Mouse (Mus musculus): ENCODE measurements at regions not wholly inside any gene's neighbourhood (a gene's known extent, or its start where the extent isn't known, plus 50 kb on each side); places are given as distances from the start of the nearest gene placed in this dataset.

- no peak for DNase-seq (ENCODE audit: low spot score)
Observed at GRCm38 (mm10) chr6:107375274-107375673, 154.3 kb upstream of the Lrrn1 start.

DNA sequence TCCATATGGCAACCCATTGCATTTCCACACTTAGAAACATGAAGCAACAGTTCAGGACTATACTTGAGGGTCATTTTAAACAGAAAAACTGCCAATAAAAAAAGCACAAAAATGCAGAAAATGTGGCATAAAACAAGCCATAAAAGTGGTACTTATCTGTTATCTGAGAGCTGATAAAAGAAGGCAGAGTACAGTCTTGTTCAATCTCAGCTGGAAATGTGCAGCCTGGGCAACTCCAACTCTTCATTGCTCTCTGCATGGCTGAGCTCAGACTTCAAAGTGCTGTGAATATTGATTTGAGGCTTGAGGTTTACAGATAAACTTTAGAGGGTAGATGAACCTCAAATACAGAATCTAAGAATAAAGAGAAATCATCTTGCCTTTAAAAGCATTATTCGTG is 151.1 kb upstream of the Lrrn1 start:
- no peak for DNase-seq (ENCODE audit: low spot score)

- DNase-seq (ENCODE audit: low spot score) = no peak
Observed at GRCm38 (mm10) chr6:107380621-107381020, 148.9 kb upstream of the Lrrn1 start.

DNA sequence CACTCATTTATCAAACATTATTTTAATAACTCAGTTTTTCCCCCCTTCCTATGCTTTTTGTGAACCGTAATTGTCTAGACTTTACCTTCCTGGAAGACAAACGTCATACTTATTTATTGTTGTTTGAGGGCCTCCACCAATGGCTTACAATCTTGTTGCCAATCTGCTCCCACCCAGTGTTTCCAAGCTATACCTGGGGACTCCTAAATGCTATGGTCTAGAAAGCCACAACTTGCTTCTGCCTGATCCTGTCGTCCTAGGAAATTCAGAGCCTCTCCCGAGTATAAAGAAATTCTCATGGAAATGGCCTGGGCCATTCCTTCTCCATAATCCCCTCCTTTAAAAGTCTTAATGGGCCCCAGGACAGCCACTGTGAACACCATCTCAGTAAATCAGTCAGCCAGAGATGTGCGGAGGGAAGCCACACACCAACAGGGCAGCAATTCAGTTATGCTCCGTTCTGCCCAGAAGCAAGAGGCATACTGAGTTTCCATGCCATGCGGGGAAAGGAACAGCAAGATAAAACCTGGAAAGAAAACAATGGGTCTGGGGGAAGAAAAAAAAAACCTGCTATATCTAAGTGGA is 143.4 kb upstream of the Lrrn1 start:
- DNase-seq (ENCODE audit: low spot score) = no peak

DNA sequence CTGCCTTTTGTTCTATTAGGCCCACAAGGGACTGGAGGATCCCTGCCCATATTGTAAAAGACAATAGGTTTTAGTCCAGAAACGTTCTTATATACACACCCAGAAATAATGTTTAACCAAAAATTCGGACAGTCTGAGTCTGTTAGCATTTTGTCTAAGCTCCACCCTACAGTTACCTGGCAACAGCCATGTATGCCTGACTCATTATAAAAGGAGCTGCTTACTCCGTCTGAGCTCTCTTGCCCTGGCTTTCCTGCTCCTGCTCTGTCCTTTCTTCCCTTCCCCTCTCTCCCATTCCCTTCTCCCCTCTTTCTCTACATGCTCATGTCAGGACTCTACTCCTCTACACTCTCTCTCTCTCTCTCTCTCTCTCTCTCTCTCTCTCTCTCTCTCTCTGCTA is 139.7 kb upstream of the Lrrn1 start:
- no peak for DNase-seq (ENCODE audit: low spot score)

- DNase-seq (ENCODE audit: low spot score) = no peak
Observed at GRCm38 (mm10) chr6:107394611-107395010, 135.0 kb upstream of the Lrrn1 start.

DNA sequence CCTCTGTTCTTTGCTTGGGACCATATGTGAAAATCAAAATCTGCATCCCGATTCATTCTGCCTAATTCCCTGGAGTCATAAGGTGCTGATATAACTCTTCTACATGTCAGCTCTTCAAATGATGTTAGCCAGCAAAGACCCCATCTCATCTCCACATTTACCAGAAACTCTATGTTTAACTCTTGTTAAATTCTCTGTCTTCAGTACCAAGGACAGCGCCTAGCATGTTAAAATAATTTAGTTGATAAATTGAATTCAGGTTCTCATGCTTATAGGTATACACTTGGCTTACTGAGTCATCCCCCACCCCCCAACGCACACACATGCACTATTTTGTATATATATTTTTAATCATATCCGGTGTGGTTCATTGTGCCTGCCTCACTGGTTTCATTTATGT is 113.8 kb upstream of the Lrrn1 start:
- no peak for DNase-seq (ENCODE audit: low spot score)

GRCm38 (mm10) chr6:107422091-107422490 is 107.5 kb upstream of the Lrrn1 start:
- DNase-seq (ENCODE audit: low spot score) = no peak

- DNase-seq (ENCODE audit: low spot score) = no peak
Observed at GRCm38 (mm10) chr6:107426529-107426928, 103.0 kb upstream of the Lrrn1 start.

DNA sequence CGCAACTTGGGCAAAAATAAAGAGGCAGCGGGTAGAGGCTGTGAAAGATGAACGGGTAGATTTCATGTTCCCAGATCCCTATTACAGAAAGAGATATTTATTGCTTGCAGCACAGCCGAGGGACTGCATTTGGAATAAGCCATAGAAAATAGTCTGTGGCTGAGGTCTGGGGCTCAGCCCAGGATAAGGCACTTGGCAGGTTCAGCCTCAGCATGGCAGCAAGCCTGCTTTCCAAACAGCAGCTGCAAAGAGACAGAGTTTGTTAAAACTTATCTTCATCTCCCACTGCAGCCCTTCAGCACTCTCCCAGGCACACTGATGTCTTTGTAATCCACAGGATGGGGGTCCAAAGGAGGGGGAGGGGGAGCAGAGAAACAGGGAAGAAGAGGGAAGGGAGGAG is 98.5 kb upstream of the Lrrn1 start:
- DNase-seq (ENCODE audit: low spot score) = no peak

DNA sequence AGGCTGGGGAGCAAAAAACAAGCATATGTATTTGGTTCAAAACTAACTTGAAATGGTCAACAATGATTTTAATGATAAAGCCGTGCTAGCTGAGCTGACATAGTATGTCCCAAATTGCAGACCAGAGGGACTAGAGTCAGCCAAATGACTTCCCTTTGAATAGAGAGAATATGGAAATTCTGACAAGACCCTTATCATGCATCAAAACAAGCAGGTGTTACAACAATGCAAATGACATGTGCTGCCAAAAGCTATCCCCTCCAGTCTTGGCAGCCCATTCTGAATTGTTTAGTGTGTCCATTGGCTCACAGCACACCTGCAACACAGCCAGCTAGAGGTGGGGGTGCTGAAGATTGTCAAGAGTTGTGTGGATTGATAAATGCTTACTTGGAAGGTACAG is 87.5 kb upstream of the Lrrn1 start:
- DNase-seq (ENCODE audit: low spot score) = no peak

- DNase-seq (ENCODE audit: low spot score) = no peak
Observed at GRCm38 (mm10) chr6:107444336-107444735, 85.2 kb upstream of the Lrrn1 start.

DNA sequence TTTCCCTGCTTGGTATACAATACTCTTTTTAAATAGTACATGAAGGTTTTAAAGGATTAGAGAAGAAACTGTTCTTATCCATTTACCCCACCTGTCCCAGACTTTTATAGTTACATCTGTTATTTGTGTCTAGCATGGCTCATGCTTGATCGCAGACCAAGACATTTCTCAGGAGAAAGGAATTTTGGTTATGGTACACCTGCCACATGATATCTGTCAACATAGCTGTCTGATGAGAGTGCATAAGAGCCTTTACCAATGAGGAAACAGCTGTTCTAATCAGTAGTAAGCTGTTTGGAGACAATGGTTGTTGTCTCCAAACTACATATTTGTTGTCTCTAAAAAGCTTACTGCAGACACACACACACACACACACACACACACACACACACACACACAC is 70.3 kb upstream of the Lrrn1 start:
- no peak for DNase-seq (ENCODE audit: low spot score)

DNA sequence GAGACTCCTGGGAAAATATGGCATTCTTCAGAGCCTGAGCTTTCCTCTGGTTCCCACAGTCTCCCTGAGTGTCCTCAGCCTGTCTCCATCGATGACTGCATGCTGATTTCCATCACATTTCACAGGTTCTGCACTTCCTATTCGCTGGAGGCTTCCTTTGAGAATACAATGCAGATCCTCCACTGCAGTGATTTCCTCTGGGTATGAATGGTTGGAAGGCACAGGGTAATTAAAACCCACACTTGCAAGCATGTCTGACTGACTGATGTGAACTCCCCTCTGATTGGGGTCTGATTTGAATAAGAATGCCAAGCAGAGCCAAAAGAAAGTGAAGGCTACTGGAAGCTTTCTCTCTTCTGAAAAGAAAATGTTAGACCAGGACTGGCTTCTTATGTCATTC is 67.1 kb upstream of the Lrrn1 start:
- DNase-seq (ENCODE audit: low spot score) = no peak

DNA sequence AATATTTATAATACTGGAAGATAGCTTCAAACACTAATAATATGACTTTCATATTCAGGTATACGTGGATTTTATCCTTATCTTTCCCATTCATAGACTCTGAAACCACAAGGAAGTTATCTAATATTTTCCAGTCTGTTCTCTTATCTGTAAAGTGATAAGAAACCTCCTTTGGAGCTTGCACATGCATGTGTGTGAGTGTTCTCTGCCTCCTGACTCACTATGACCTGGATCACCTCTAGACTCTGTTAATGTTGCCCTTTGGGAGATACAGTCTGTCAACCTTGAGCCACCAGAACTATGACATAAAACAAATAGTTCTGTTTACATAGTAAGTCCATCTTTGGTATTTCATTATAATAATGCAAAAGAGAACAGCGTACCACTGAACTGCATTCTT is 56.2 kb upstream of the Lrrn1 start:
- DNase-seq (ENCODE audit: low spot score) = no peak

GRCm38 (mm10) chr6:107474125-107474524 is 55.4 kb upstream of the Lrrn1 start:
- no peak for DNase-seq (ENCODE audit: low spot score)
